Comparison of ENCODE assay signal across 8 mouse cellular contexts in genomic region chr11:94211124-94211603, GRCm38 (mm10). TPM values are rescaled to one million over a fixed set of nuclear protein-coding genes. Genes with fewer than 3 reads are reported as not detected.
A peak's percentile ranks its signal among the peaks of the same experiment; 100 is the strongest.
DNase-seq lines count a peak whose midpoint lies in the region; ATAC-seq and TF ChIP-seq lines count a peak whose summit lies in the region.

Gene Tob1, plus strand, starts transcription at chr11:94211454.

- no peaks in the 10 kb centered on the region for H3K9me3 ChIP-seq in heart, embryonic 11.5 days (replicated peaks; ENCODE audit: control insufficient read depth, low read length)
- H3K9me3 ChIP-seq in kidney, embryonic 16.5 days (ENCODE audit: low read length) = no peaks in the 10 kb centered on the region

- peak within 1 kb of the TSS; percentile 96 for H3K4me3 ChIP-seq in heart, embryonic 11.5 days (ENCODE audit: low read depth, low read length)
- peak within 1 kb of the TSS; percentile 79 for H3K4me3 ChIP-seq in kidney, embryonic 16.5 days (ENCODE audit: low read length)
- H3K4me3 ChIP-seq in liver, adult 2 months (ENCODE audit: insufficient read depth, low read depth, low read length) = peak within 1 kb of the TSS; percentile 76
- peak within 1 kb of the TSS; percentile 51 for H3K4me3 ChIP-seq in myocyte

- peaks cover 18% of the 10 kb centered on the region for H3K79me2 ChIP-seq in liver, adult 2 months (ENCODE audit: control insufficient read depth, insufficient read depth, low read length)
- peaks cover 20% of the 10 kb centered on the region for H3K79me2 ChIP-seq in myocyte (ENCODE audit: control insufficient read depth, insufficient read depth)

- peak; percentile 100 for TF ChIP-seq POLR2A in liver, adult 2 months (IDR thresholded peaks at IDR 0.05; ENCODE audit: extremely low read depth, insufficient read depth, low read length)
- peak; percentile 100 for TF ChIP-seq POLR2A in myocyte (IDR thresholded peaks at IDR 0.05; ENCODE audit: insufficient read length, low read depth)

- H3K27me3 ChIP-seq in heart, embryonic 11.5 days (ENCODE audit: control insufficient read depth, insufficient read depth, low read length) = no peaks in the 10 kb centered on the region
- H3K27me3 ChIP-seq in kidney, embryonic 16.5 days (ENCODE audit: insufficient read depth, low read length) = no peaks in the 10 kb centered on the region
- H3K27me3 ChIP-seq in liver, adult 2 months (ENCODE audit: control insufficient read depth, insufficient read depth, low read length) = no peaks in the 10 kb centered on the region
- no peaks in the 10 kb centered on the region for H3K27me3 ChIP-seq in myocyte (ENCODE audit: control insufficient read depth, insufficient read depth, insufficient read length)
- H3K27me3 ChIP-seq in splenic B cell, adult 2 months (ENCODE audit: control insufficient read depth, insufficient read depth, low read length, poor library complexity, severe bottlenecking) = no peaks in the 10 kb centered on the region

- peak; percentile 91 for ATAC-seq in erythroblast, adult 5-6 weeks (replicated peaks; ENCODE audit: low FRiP score, poor library complexity, severe bottlenecking)
- peak; percentile 97 for ATAC-seq in heart, embryonic 11.5 days (replicated peaks; ENCODE audit: insufficient number of reproducible peaks, low FRiP score, low TSS enrichment)
- peak; percentile 98 for ATAC-seq in kidney, embryonic 16.5 days (ENCODE audit: low FRiP score, low TSS enrichment)

- peak within 1 kb of the TSS; percentile 97 for H3K4me2 ChIP-seq in heart, embryonic 11.5 days
- H3K4me2 ChIP-seq in kidney, embryonic 16.5 days (replicated peaks; ENCODE audit: low read depth, low read length) = peak within 1 kb of the TSS; percentile 92
- H3K4me2 ChIP-seq in myocyte (ENCODE audit: low read depth) = peak within 1 kb of the TSS; percentile 100

- no peak for TF ChIP-seq CTCF in liver, adult 2 months (IDR thresholded peaks at IDR 0.05; ENCODE audit: low read depth, low read length)

- H3K36me3 ChIP-seq in heart, embryonic 11.5 days (ENCODE audit: control insufficient read depth, insufficient read depth, low read length) = peaks cover 9% of the 10 kb centered on the region
- peaks cover 11% of the 10 kb centered on the region; the same call in 1 of the 2 replicates for H3K36me3 ChIP-seq in kidney, embryonic 16.5 days (ENCODE audit: insufficient read depth, low read length)
- H3K36me3 ChIP-seq in liver, adult 2 months (ENCODE audit: control insufficient read depth, insufficient read depth, low read length) = peaks cover 13% of the 10 kb centered on the region
- H3K36me3 ChIP-seq in myocyte (ENCODE audit: control insufficient read depth, insufficient read depth) = peaks cover 5% of the 10 kb centered on the region
- peaks cover 5% of the 10 kb centered on the region; the same call in 1 of the 2 replicates for H3K36me3 ChIP-seq in splenic B cell, adult 2 months (ENCODE audit: control insufficient read depth, insufficient read depth, low read length, poor library complexity, severe bottlenecking)

- peak within 1 kb of the TSS; percentile 98 for H3K9ac ChIP-seq in heart, embryonic 11.5 days (ENCODE audit: low read depth, low read length)
- H3K9ac ChIP-seq in kidney, embryonic 16.5 days (replicated peaks; ENCODE audit: low read length) = peak within 1 kb of the TSS; percentile 90
- peak within 1 kb of the TSS; percentile 99 for H3K9ac ChIP-seq in liver, adult 2 months (ENCODE audit: low read depth, low read length)

- WGBS in heart, embryonic 11.5 days (ENCODE audit: insufficient replicate concordance) = 1% methylated on average over 45 of the region's 55 CpGs
- WGBS in kidney, embryonic 16.5 days = 0% methylated on average over 36 of the region's 55 CpGs
- 1% methylated on average over 50 of the region's 55 CpGs for WGBS in liver, adult 2 months

- peak within 1 kb of the TSS; percentile 99 for H3K27ac ChIP-seq in heart, embryonic 11.5 days (ENCODE audit: low read depth, low read length)
- H3K27ac ChIP-seq in kidney, embryonic 16.5 days (ENCODE audit: low read length) = peak within 1 kb of the TSS; percentile 99
- H3K27ac ChIP-seq in liver, adult 2 months (replicated peaks; ENCODE audit: insufficient read depth, low read depth, low read length) = peak within 1 kb of the TSS; percentile 98

- peak within 1 kb of the TSS; percentile 67 for H3ac ChIP-seq in myocyte (ENCODE audit: control insufficient read depth, insufficient read length)

- peaks cover 6% of the 10 kb centered on the region; the same call in 1 of the 2 replicates for H3K4me1 ChIP-seq in heart, embryonic 11.5 days (ENCODE audit: control insufficient read depth, insufficient read depth, low read length)
- H3K4me1 ChIP-seq in kidney, embryonic 16.5 days (ENCODE audit: insufficient read depth, low read length) = peaks cover 16% of the 10 kb centered on the region
- peaks cover 8% of the 10 kb centered on the region; the same call in 1 of the 2 replicates for H3K4me1 ChIP-seq in liver, adult 2 months (ENCODE audit: control insufficient read depth, insufficient read depth, low read length)

- DNase-seq in B cell, adult 2 months = peak; percentile 96 to 97
- DNase-seq in brain, adult 2 months (ENCODE audit: low read depth, low spot score) = peak; percentile 100
- peak; percentile 96 for DNase-seq in liver, adult 2 months (ENCODE audit: extremely low read depth, low read depth, low spot score)
- DNase-seq in splenic B cell, adult 2 months (ENCODE audit: low read depth, low spot score) = peak; percentile 99

TF ChIP-seq in myocyte, 11 proteins besides CTCF, POLR2A, EP300 and RAD21:
- no peak for TF ChIP-seq MAX (IDR thresholded peaks at IDR 0.05; ENCODE audit: low read depth)
- TF ChIP-seq MYOD1 (IDR thresholded peaks at IDR 0.05; ENCODE audit: control insufficient read depth in 1 of 3, insufficient read length in 2 of 3, low read depth in 2 of 3) = no peak
- no peak for TF ChIP-seq CEBPB (IDR thresholded peaks at IDR 0.05; ENCODE audit: insufficient read depth, poor library complexity, severe bottlenecking)
- TF ChIP-seq TCF3 (IDR thresholded peaks at IDR 0.05; ENCODE audit: insufficient read length, low read depth) = peak; percentile 54
- peak; percentile 7 for TF ChIP-seq SRF (IDR thresholded peaks at IDR 0.05; ENCODE audit: control insufficient read depth, insufficient read length, low read depth)
- TF ChIP-seq POLR2AphosphoS2 (IDR thresholded peaks at IDR 0.05; ENCODE audit: insufficient read length, low read depth) = peak; percentile 100
- no peak for TF ChIP-seq E2F4 (IDR thresholded peaks at IDR 0.05; ENCODE audit: insufficient read depth)
- TF ChIP-seq MYOG (IDR thresholded peaks at IDR 0.05; ENCODE audit: control insufficient read depth in 1 of 3, insufficient read depth in 1 of 3, insufficient read length in 2 of 3, low read depth in 2 of 3) = peak in 1 of 3 experiments; percentile 26
- no peak for TF ChIP-seq TCF12 (IDR thresholded peaks at IDR 0.05; ENCODE audit: insufficient read depth, poor library complexity, severe bottlenecking)
- TF ChIP-seq REST (IDR thresholded peaks at IDR 0.05; ENCODE audit: insufficient read depth, insufficient read length) = peak; percentile 3
- no peak for TF ChIP-seq USF1 (IDR thresholded peaks at IDR 0.05; ENCODE audit: low read depth)

RNA-seq across cellular contexts. Expression of gene Tob1, which starts in this region (rescaled TPM):
- 3.5 and 6.1 TPM in 2 replicates for total RNA-seq in erythroblast, adult 5-6 weeks (2015; ENCODE audit: low replicate concordance)
- total RNA-seq in erythroblast, adult 5-6 weeks (2017; ENCODE audit: low replicate concordance) = 5.3 and 7.5 TPM in 2 replicates
- 27.3 and 29.7 TPM in 2 replicates for polyA plus RNA-seq in heart, embryonic 11.5 days (2014; fragmentation: Nextera tagmentation; extraction: Ambion mirVana)
- polyA plus RNA-seq in kidney, embryonic 16.5 days (2015; fragmentation: Nextera tagmentation; extraction: Ambion mirVana) = 31.9 and 36.1 TPM in 2 replicates
- 39.9 and 50.1 TPM in 2 replicates for total RNA-seq in liver, adult 2 months (2014; rRNA removed)
- 47.1 and 72.2 TPM in 2 replicates for polyA plus RNA-seq in liver, adult 2 months (2012; rRNA removed)
- polyA plus RNA-seq in myocyte (2012; fragmentation: generic; extraction: Trizol) = 32.8 TPM

Comparison
In these comparisons a context has a peak if more than half of its experiments do, and no peak if none do; other contexts are left out.
1. Peak in every context shown above with its lines: DNase-seq, ATAC-seq, H3K4me3 ChIP-seq and H3K27ac ChIP-seq.